Mouse (Mus musculus) lung, adult 2 months (tissue): ENCODE data around the gene Fbxw2. TPM values are rescaled to one million over a fixed set of nuclear protein-coding genes. Genes with fewer than 3 reads are reported as not detected.
A peak's percentile ranks its signal among the peaks of the same experiment; 100 is the strongest.

Source experiments
- DNase-seq: peaks from one replicate; pipeline ENCODE4 v3.0.0; 2022
- H3K4me1 ChIP-seq: fragments of 200-500 bp; 2 replicates; pipeline ENCODE4 v1.6.1; 2011; ENCODE audit warnings: low read length; ENCODE audit not compliant: control insufficient read depth, insufficient read depth
- H3K4me3 ChIP-seq: fragments of 200-500 bp; replicated peaks from 2 replicates; pipeline ENCODE3; 2011; ENCODE audit warnings: low read depth, mild to moderate bottlenecking, control low read depth, low read length; ENCODE audit errors: extremely low read depth
- CTCF ChIP-seq: fragments of 200-500 bp; IDR thresholded peaks from 2 replicates; pipeline ENCODE4 v1.5.1; 2011; ENCODE audit warnings: mild to moderate bottlenecking, low read length, control low read depth; ENCODE audit not compliant: insufficient read depth
- POLR2A ChIP-seq: fragments of 200-500 bp; IDR thresholded peaks from 2 replicates; pipeline ENCODE4 v1.6.1; 2011; ENCODE audit warnings: low read depth, mild to moderate bottlenecking, control low read depth, low read length, borderline replicate concordance; ENCODE audit errors: extremely low read depth
- WGBS: fragments of 180-500 bp; shearing (Covaris S2); methylation state at CpG from one replicate; pipeline ENCODE4 v1.1.7; 2018; 5-methylcytosine and 5-hydroxymethylcytosine counted together
- polyA plus RNA-seq: library from polyadenylated mRNA; depleted of rRNA; stranded (reverse); fragments of >200 nt; gene quantifications from 2 replicates; pipeline ENCODE4 v1.2.3, GENCODE M21; 2012; rRNA removed

Gene Fbxw2
- polyA plus RNA-seq: 46.0 and 59.3 TPM in 2 replicates

DNA sequence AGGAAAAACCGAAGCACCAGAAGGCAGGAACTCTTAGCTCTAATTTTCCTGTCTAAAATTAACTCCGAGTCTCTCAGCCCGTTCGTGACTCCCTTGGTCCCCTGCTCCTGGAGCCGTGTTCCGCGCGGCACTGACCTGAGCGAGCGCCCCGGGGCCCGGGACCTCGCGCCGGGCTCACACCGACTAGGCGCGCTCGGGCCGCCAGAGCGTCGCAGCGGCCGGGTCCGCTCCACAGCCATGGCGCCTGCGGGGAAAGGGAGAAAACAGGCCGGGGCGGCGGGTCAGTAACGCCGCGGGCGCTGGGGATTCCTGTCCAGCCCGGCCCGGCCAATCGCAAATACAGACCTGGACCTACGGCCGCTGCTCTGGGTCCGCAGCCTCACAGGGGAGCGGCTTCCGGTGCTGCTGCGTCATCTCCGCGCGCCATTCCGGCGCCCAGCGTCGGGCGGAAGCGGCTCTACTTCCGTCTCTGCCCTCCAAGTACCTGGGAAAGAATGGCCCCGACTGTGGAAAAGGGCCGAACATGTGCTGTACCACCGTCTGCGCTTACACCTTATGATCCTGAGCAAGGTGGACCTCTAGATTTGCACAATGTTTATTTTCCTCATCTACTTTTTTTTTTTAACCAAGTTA is at the start of gene Fbxw2:
Gene Fbxw2 (minus strand): TSS at position 485 of the 633 bp plus-strand sequence.
- WGBS: under 1% methylated on average over 57 of the region's 57 CpGs
- peaks cover 11% of the 10 kb centered on the region for H3K4me1 ChIP-seq
- H3K4me3 ChIP-seq: peak within 1 kb of the TSS; percentile 91
- DNase-seq: peak; percentile 91
- TF ChIP-seq POLR2A (peak; percentile 76; the same call in 1 of the 2 replicates), CTCF (no peak)

DNA sequence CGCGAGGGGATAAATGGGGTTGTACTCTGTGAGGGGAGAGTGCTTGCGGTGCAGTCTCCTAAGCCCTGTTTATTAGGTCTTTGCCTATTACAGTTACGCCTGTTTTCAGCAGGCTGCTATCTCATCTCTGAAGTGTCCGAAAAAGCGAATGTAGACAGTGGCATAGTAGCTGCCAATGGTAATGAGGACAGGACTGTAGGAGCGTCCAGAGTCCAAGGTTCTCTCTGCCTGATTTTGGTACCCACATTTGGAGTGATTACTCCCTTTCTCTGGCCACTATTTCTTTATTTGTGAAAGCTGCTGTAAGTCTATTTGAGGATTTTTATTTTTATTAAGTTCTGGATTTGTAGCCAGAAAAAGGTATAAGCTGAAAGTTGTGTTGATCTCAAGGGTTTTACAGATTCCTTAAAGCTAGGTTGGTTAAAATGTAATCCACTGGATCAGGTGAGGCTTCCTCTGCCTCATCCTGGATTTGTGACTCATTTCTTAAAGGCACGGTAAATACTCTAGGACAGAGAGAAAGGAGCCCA is 48.8 kb upstream of the Fbxw2 start, which contains the start of gene Psmd5:
Gene Psmd5 (minus strand): TSS at position 153 of the 530 bp plus-strand sequence.
- Histone ChIP-seq H3K4me1 (0 out of 2 replicates have a peak, but pooled peaks cover under 1% of the 10 kb centered on the region), H3K4me3 (peak within 1 kb of the TSS; percentile 62)
- no peak for DNase-seq
- 24% methylated on average over 8 of the region's 8 CpGs for WGBS
- no peak for TF ChIP-seq CTCF
- TF ChIP-seq POLR2A: no peak

DNA sequence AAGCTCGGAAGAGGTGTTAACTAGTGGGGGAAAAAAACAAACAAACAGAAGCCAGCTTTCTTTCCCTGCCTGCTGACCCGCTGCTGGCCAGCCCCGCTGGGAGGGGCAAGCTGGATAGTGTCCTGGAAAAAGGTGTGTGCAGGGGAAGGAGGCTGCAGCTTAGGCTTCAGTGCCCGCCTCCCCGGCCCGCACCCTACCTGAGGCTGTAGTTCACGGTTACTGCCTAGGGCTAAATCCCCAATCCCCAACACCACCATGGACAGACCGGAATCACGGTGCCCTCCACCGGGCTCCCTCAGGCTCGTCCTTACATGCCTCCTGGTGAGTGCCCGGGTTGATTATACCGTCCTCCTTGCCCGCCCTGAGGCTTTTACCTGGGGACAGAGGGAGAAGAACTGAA is 48.2 kb upstream of the Fbxw2 start, which contains the start of gene Cutal:
Gene Cutal (plus strand): TSS at position 126 of the 400 bp plus-strand sequence.
- 8% methylated on average over 14 of the region's 14 CpGs for WGBS
- TF ChIP-seq CTCF (no peak), POLR2A (peak; percentile 55; the same call in 1 of the 2 replicates)
- peak; percentile 62 for DNase-seq
- Histone ChIP-seq H3K4me3 (peak within 1 kb of the TSS; percentile 62), H3K4me1 (peaks cover 5% of the 10 kb centered on the region)

DNA sequence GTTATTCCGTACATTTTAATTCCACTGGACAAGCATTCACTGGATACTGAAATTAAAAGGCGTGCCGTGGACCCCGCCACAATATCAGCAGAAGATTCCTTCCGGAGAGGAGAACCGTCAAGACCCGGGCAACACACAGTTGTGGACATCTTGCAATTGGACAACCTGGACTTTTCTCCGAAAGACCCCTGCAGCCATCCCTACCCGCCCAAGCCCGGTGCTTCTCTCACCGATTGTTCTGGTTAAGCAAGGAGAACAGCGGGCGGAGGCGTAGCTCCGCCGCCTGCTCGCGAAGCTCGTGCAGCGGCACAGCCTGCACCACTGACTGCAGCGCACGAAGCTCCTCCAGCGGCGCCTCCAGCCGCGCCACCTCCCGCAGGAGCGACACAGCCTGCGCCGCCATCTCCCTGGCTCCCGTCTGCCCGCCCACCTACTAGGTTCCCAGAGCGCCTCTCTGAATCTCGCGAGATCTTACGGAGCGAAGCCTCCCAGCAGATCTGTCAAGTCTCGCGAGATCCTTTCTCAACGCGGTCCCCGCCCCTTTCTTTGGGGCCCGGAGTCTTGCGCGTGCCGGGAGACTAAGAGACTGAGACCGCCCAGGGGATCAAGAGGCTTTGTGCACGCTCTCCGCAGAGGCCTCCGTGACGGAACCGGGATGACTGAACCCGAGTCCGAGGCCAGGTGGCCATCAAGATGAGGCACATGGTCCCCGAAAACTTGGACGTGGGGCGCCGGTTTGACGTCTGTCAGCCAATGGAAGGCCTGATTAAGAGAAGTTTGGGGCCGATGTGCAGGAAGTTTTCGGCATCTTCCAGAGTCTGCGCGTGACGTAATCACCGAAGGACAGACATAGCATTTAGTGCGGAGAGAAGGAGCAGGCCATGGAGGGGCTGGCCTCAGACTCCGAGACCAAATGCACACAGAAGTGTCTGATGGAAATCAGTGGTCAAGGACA is 44.7 kb upstream of the Fbxw2 start:
- Histone ChIP-seq H3K4me1 (peaks cover 5% of the 10 kb centered on the region), H3K4me3 (peak overlapping the region; percentile 81)
- WGBS: under 1% methylated on average over 67 of the region's 67 CpGs
- peak; percentile 93 for DNase-seq
- TF ChIP-seq POLR2A: peak; percentile 78
- TF ChIP-seq CTCF: no peak

DNA sequence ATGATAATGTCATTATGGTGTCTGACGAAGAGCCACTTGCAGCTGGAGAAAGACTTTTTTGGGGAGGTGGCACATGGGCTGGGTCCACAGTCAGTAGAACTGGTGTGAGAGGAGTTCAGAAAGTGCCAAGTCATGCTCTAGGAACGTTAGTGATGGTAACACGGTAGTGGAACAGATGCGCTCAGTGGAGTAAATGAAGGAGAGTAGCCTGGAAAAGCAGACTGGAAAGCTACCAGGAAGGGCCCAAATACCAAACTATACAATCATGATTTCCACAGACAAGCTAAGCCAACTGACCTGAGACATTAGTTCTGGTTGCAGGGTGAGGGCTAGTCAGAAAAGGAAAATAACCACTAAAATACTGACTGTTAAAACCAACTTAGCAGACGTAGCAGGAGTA is 43.6 kb upstream of the Fbxw2 start:
- peaks cover 5% of the 10 kb centered on the region for H3K4me1 ChIP-seq
- no peak for DNase-seq
- 15% methylated on average over 5 of the region's 5 CpGs for WGBS
- peak overlapping the region; percentile 34 for H3K4me3 ChIP-seq
- TF ChIP-seq POLR2A: no peak
- no peak for TF ChIP-seq CTCF

DNA sequence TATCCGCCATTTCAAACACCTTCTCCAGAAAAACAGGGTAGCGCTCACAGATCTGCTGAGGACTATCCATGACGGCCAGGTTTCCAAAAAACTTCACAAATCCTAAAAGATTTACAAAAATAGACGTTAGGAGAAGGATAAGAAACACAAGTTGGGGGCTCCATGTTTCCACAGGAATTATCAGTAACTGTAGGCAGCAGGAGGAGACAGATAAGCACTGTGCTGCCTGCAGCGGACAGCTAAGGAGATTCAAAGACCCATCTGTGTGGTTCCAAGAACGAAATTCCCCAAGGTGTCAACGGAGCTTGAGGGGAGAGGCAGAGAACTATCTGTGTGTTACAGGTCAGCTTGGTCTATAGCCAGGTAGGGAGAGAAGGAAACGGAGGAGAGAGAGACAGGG is 31.6 kb upstream of the Fbxw2 start:
- 88% methylated on average over 8 of the region's 8 CpGs for WGBS
- no peak overlapping the region for H3K4me3 ChIP-seq
- DNase-seq: no peak
- no peak for TF ChIP-seq CTCF
- TF ChIP-seq POLR2A: no peak
- no peaks in the 10 kb centered on the region for H3K4me1 ChIP-seq

DNA sequence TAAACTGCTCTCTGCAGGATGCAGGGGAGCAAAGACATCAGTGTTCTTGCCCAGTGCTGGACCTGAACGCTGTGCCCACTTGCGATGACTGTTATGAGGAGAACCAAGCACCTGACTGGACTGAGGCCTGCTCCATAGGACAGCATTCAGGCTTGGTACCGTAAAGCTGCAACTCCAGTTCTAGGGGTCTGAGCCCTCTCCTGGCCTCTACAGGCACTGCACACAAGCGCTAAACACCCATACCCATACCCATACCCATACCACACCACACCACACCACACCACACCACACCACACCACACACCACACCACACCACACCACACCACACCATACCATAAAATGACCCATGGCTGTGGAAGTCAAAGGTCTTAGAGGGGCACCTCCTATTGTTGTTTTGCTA is 29.2 kb upstream of the Fbxw2 start:
- Histone ChIP-seq H3K4me3 (no peak overlapping the region), H3K4me1 (no peaks in the 10 kb centered on the region)
- DNase-seq: no peak
- TF ChIP-seq CTCF (peak; percentile 51; the same call in 1 of the 2 replicates), POLR2A (no peak)
- 77% methylated on average over 4 of the region's 4 CpGs for WGBS

DNA sequence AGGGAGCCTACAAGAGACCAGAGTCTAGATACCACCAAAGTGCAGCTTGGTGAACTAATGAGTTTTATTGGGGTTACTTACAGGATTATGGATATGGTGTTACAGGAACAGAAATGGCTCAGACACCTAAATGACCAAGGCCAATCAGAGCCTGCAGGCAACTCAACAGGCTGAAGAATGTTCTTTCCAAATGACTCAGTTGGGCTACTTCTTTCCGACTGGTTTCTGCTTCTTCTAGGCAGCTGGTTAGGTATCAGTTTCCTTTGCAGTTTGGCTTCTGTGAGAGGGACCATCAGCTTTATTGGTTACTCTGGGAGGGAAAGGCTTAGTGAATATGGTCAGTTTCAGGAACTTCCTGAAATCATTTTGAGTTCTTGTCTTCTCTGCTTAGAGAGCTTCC is 21.6 kb upstream of the Fbxw2 start:
- no peak overlapping the region for H3K4me3 ChIP-seq
- no peak for TF ChIP-seq CTCF
- 89% methylated on average over 1 of the region's 1 CpGs for WGBS
- DNase-seq: no peak
- H3K4me1 ChIP-seq: no peaks in the 10 kb centered on the region

DNA sequence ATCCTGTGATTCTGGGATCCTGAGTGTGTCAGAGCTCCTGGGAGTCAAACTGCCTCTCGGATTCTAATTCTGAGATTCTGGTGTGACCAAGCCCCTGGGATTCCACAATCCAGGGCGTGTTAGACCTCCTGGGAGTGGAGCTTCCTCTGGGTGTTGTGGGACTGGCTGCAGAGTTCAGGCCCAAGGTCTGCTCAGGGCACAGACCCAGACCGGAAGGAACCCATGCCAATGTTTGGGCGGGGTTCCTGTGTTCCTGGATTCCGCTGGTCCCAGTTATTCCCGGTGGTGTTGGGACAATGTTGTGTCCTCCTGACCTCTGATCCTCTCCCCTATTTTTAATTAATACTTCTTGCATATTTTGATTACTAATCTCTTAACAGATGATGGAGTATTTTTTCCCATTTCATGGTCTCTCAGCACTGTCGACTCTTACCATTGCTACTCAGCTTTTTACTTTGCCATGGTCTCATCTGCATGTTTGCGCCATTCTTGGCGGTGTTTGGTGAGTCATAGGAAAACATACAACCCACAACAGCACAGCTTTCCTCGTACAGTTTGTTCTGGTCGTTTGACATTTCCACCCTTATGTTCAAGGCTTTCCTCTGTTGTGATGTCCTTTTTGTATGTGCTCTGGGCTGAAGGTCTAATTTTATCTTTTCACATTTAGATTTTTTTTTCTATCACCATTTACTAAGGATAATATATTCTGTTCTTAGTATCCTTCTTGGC is 17.3 kb upstream of the Fbxw2 start:
- DNase-seq: peak; percentile 63
- no peak overlapping the region for H3K4me3 ChIP-seq
- H3K4me1 ChIP-seq: no peaks in the 10 kb centered on the region
- TF ChIP-seq CTCF: no peak
- TF ChIP-seq POLR2A: peak; percentile 40; the same call in 1 of the 2 replicates
- whole genome bisulfite sequencing: 43% methylated on average over 11 of the region's 11 CpGs
